Mouse (Mus musculus) stomach, adult 2 months (tissue): ENCODE measurements around the gene Gria2. TPM values are rescaled to one million over a fixed set of nuclear protein-coding genes. Genes with fewer than 3 reads are reported as not detected.

Experiments
- polyA plus RNA-seq: library from polyadenylated mRNA; depleted of rRNA; stranded (reverse); fragments of >200 nt; gene quantifications from 2 replicates; pipeline ENCODE4 v1.2.3, GENCODE M21; 2012; rRNA removed

Gene Gria2
- 0.02 and 0.15 TPM in 2 replicates for polyA plus RNA-seq

GRCm38 (mm10) chr3:80802596-80803081 is at the start of gene Gria2:
Gene Gria2, minus strand, starts transcription at chr3:80802835.

Other genes with a start within 250 kb of the Gria2 start
- gene Glrb, start 110.8 kb upstream of the Gria2 start, polyA plus RNA-seq = not detected in 2 replicates
- gene Pdgfc, start 233.6 kb upstream of the Gria2 start, polyA plus RNA-seq = 1.6 TPM in 2 replicates